Mouse (Mus musculus) CH12.LX (cell line): ENCODE data around the gene Pcnx4. TPM values are rescaled to one million over a fixed set of nuclear protein-coding genes. Genes with fewer than 3 reads are reported as not detected.
A peak's percentile ranks its signal among the peaks of the same experiment; 100 is the strongest.

Experiments
- DNase-seq: peaks from one replicate; pipeline ENCODE4 v3.0.0-alpha.2; 2013; ENCODE audit errors: extremely low read depth
- H3K27ac ChIP-seq: 2 replicates; pipeline ENCODE4 v1.5.1; 2012; ENCODE audit warnings: low read depth, mild to moderate bottlenecking, control low read depth, moderate library complexity; ENCODE audit not compliant: insufficient read depth
- H3K27me3 ChIP-seq: replicated peaks from 2 replicates; pipeline ENCODE3; 2012; ENCODE audit warnings: inconsistent platforms
- H3K36me3 ChIP-seq, 2 experiments: replicated peaks in 1 of 2; 2 replicates each; pipeline versions ENCODE3 to v1.6.1; 2012; ENCODE audit warnings: inconsistent platforms in 1 of 2, low read length in 1 of 2, mild to moderate bottlenecking in 1 of 2, mixed read lengths in 1 of 2, moderate library complexity in 1 of 2; ENCODE audit not compliant: control insufficient read depth in 1 of 2, insufficient read depth in 1 of 2
- H3K4me1 ChIP-seq, 2 experiments: 2 replicates each; pipeline ENCODE4 v1.6.1; 2012; ENCODE audit warnings: inconsistent platforms in 1 of 2, moderate library complexity in 1 of 2; ENCODE audit not compliant: insufficient read depth in 2 of 2, control insufficient read depth in 1 of 2
- H3K4me2 ChIP-seq: 2 replicates; pipeline ENCODE4 v1.6.1; 2012; ENCODE audit warnings: low read depth, mild to moderate bottlenecking, control low read depth; ENCODE audit not compliant: poor library complexity, insufficient read depth, severe bottlenecking
- H3K4me3 ChIP-seq, 3 experiments: fragments of 150-350 bp in 1 of 3; sonication (generic) in 1 of 3; replicated peaks in 1 of 3; 2 replicates each; pipeline versions ENCODE3 to v1.5.1; 2011 to 2012; ENCODE audit warnings: low read depth in 2 of 3, low read length in 2 of 3, mild to moderate bottlenecking in 2 of 3, moderate library complexity in 2 of 3, control low read depth in 1 of 3, improper control_type of control experiment in 1 of 3, inconsistent platforms in 1 of 3, mixed read lengths in 1 of 3; ENCODE audit not compliant: poor library complexity in 1 of 3
- H3K79me2 ChIP-seq: replicated peaks from 2 replicates; pipeline ENCODE4 v1.6.1; 2012; ENCODE audit warnings: mild to moderate bottlenecking, moderate library complexity; ENCODE audit not compliant: control insufficient read depth, poor library complexity, insufficient read depth, severe bottlenecking; ENCODE audit errors: extremely low read depth
- H3K9ac ChIP-seq: 2 replicates; pipeline ENCODE4 v1.6.1; 2012; ENCODE audit warnings: low read depth, mild to moderate bottlenecking, control low read depth, moderate library complexity; ENCODE audit not compliant: insufficient read depth
- H3K9me3 ChIP-seq: replicated peaks from 2 replicates; pipeline ENCODE3; 2012; ENCODE audit warnings: low read length, inconsistent platforms, mixed read lengths
- CHD1 ChIP-seq: IDR thresholded peaks from 2 replicates; pipeline ENCODE4 v1.6.1; 2012; ENCODE audit warnings: low read depth, low read length, improper control_type of control experiment, inconsistent platforms
- CHD2 ChIP-seq: IDR thresholded peaks from 2 replicates; pipeline ENCODE4 v1.6.1; 2011; ENCODE audit warnings: low read length, improper control_type of control experiment
- CTCF ChIP-seq, 2 experiments: IDR thresholded peaks in 1 of 2; conservative IDR thresholded peaks in 1 of 2; 2 replicates each; pipeline ENCODE4 v1.5.1; 2011 to 2012; ENCODE audit warnings: low read depth in 2 of 2, low read length in 2 of 2, improper control_type of control experiment in 1 of 2, inconsistent platforms in 1 of 2, mild to moderate bottlenecking in 1 of 2, moderate library complexity in 1 of 2
- ELF1 ChIP-seq: IDR thresholded peaks from 2 replicates; pipeline ENCODE4 v1.6.1; 2014; ENCODE audit warnings: low read depth, mild to moderate bottlenecking, inconsistent platforms, low read length, improper control_type of control experiment
- EP300 ChIP-seq: IDR thresholded peaks from 2 replicates; pipeline ENCODE4 v1.6.1; 2011; ENCODE audit warnings: low read length, improper control_type of control experiment
- ETS1 ChIP-seq: conservative IDR thresholded peaks from 2 replicates; pipeline ENCODE4 v1.6.1; 2012; ENCODE audit warnings: low read depth, mild to moderate bottlenecking, inconsistent platforms, low read length, improper control_type of control experiment, moderate library complexity
- HCFC1 ChIP-seq: IDR thresholded peaks from 2 replicates; pipeline ENCODE4 v1.6.1; 2012; ENCODE audit warnings: low read depth, mild to moderate bottlenecking, inconsistent platforms, low read length, improper control_type of control experiment
- IRF4 ChIP-seq: IDR thresholded peaks from 2 replicates; pipeline ENCODE4 v1.6.1; 2014; ENCODE audit warnings: low read depth, mild to moderate bottlenecking, inconsistent platforms, low read length, improper control_type of control experiment
- JUND ChIP-seq: conservative IDR thresholded peaks from 2 replicates; pipeline ENCODE4 v1.6.1; 2011; ENCODE audit warnings: low read depth, low read length, improper control_type of control experiment
- KAT2A ChIP-seq: IDR thresholded peaks from 2 replicates; pipeline ENCODE4 v1.6.1; 2012; ENCODE audit warnings: low read length, improper control_type of control experiment, inconsistent platforms; ENCODE audit not compliant: insufficient replicate concordance
- MAFK ChIP-seq: IDR thresholded peaks from 2 replicates; pipeline ENCODE4 v1.6.1; 2011; ENCODE audit warnings: low read length, improper control_type of control experiment; ENCODE audit not compliant: insufficient replicate concordance
- RAD21 ChIP-seq: IDR thresholded peaks from 2 replicates; pipeline ENCODE4 v1.6.1; 2011; ENCODE audit warnings: low read depth, mild to moderate bottlenecking, low read length, improper control_type of control experiment, moderate library complexity
- RCOR1 ChIP-seq: conservative IDR thresholded peaks from 2 replicates; pipeline ENCODE4 v1.6.1; 2012; ENCODE audit warnings: low read depth, mild to moderate bottlenecking, inconsistent platforms, low read length, improper control_type of control experiment
- SMC3 ChIP-seq: IDR thresholded peaks from 2 replicates; pipeline ENCODE4 v1.6.1; 2011; ENCODE audit warnings: low read depth, low read length, improper control_type of control experiment
- TBP ChIP-seq: conservative IDR thresholded peaks from 2 replicates; pipeline ENCODE4 v1.6.1; 2011; ENCODE audit warnings: low read depth, low read length, improper control_type of control experiment
- ZC3H11A ChIP-seq: IDR thresholded peaks from 2 replicates; pipeline ENCODE4 v1.6.1; 2012; ENCODE audit warnings: low read depth, mild to moderate bottlenecking, inconsistent platforms, low read length, improper control_type of control experiment
- ZKSCAN1 ChIP-seq: IDR thresholded peaks from 2 replicates; pipeline ENCODE4 v1.6.1; 2012; ENCODE audit warnings: low read depth, inconsistent platforms, low read length, improper control_type of control experiment, borderline replicate concordance
- ZNF384 ChIP-seq: IDR thresholded peaks from 2 replicates; pipeline ENCODE4 v1.6.1; 2012; ENCODE audit warnings: low read depth, low read length, improper control_type of control experiment, inconsistent platforms
- dilution Hi-C: fragments of 300-500 bp; cut with MboI; formaldehyde crosslinking; loops from 2 replicates; pipeline ENCODE4 v1.14.3; 2020; ENCODE audit warnings: low sequenced_read_pairs; ENCODE audit not compliant: extremely low pct_unique_long_range_greater_than_20kb, extremely low pct_ligation_motif_present
- in situ Hi-C: fragments of 300-500 bp; cut with MboI; formaldehyde crosslinking; loops from 3 replicates; pipeline ENCODE4 v1.14.3; 2019; ENCODE audit warnings: low sequenced_read_pairs, low pct_ligation_motif_present, low pct_unique_long_range_greater_than_20kb, mixed read lengths
- polyA plus RNA-seq: library from polyadenylated mRNA; unstranded; fragments of >175 nt; gene quantifications from 2 replicates; pipeline ENCODE4 v1.2.1, GENCODE M21; 2012; ENCODE audit warnings: low read depth; ENCODE audit not compliant: insufficient read length
- total RNA-seq, 2 experiments: library from RNA; depleted of rRNA; stranded (reverse); fragments of 300-350 nt in 1 of 2; fragments of >200 nt in 1 of 2; gene quantifications; 2 replicates each; pipeline ENCODE4 v1.2.3; 2012 to 2014

The Pcnx4 gene
- total and polyA plus RNA-seq, 3 experiments: 1.9 to 3.1 (median 2.1) TPM

- no peak for TF ChIP-seq ZNF384
- TF ChIP-seq TBP: no peak
- TF ChIP-seq SMC3: no peak
- no peak for TF ChIP-seq ZC3H11A
- TF ChIP-seq EP300: no peak
- H3K36me3 ChIP-seq: no peaks in the 10 kb centered on the region
- no peak overlapping the region for H3K4me2 ChIP-seq
- DNase-seq: no peak
- H3K9me3 ChIP-seq: no peaks in the 10 kb centered on the region
- no peak overlapping the region for H3K4me3 ChIP-seq
- in situ Hi-C loops: no loop called here
- peaks cover 0 to 1% of the 10 kb centered on the region in 2 experiments; a peak in 1 of 4 replicates for H3K4me1 ChIP-seq
- no peak overlapping the region for H3K27ac ChIP-seq
- H3K9ac ChIP-seq: no peak overlapping the region
- no peaks in the 10 kb centered on the region for H3K79me2 ChIP-seq
- no peaks in the 10 kb centered on the region for H3K27me3 ChIP-seq
- dilution Hi-C loops: no loop called here
Observed at GRCm38 (mm10) chr12:72519855-72520254, 16.3 kb upstream of the Pcnx4 start.

- no peak overlapping the region for H3K4me3 ChIP-seq
- H3K79me2 ChIP-seq: no peaks in the 10 kb centered on the region
- no peaks in the 10 kb centered on the region for H3K4me1 ChIP-seq
- H3K36me3 ChIP-seq: no peaks in the 10 kb centered on the region
- DNase-seq: peak; percentile 79
- no peak overlapping the region for H3K9ac ChIP-seq
- H3K4me2 ChIP-seq: no peak overlapping the region
- no peak overlapping the region for H3K27ac ChIP-seq
- no peaks in the 10 kb centered on the region for H3K9me3 ChIP-seq
- TF ChIP-seq CTCF (conservative IDR thresholded peaks at IDR 0.05 in 1 of 2, IDR thresholded peaks at IDR 0.05 in 1 of 2; ENCODE audit: low read depth in 2 of 2, low read length in 2 of 2) (peak; percentile 76 to 78), IRF4 (no peak), SMC3 (peak; percentile 61), ETS1 (no peak), RAD21 (peak; percentile 52)
- TF ChIP-seq, all 38 proteins: peak for 3
- dilution Hi-C loops: no loop called here
- no peaks in the 10 kb centered on the region for H3K27me3 ChIP-seq
- in situ Hi-C loops: no loop called here
Observed at GRCm38 (mm10) chr12:72520645-72521044, 15.5 kb upstream of the Pcnx4 start.

GRCm38 (mm10) chr12:72525588-72525987, 10.6 kb upstream of the Pcnx4 start:
- Histone ChIP-seq H3K4me3 (no peak overlapping the region), H3K27ac (no peak overlapping the region), H3K36me3 (no peaks in the 10 kb centered on the region), H3K27me3 (no peaks in the 10 kb centered on the region), H3K4me1 (no peaks in the 10 kb centered on the region), H3K9me3 (peaks cover 6% of the 10 kb centered on the region), H3K4me2 (no peak overlapping the region), H3K9ac (no peak overlapping the region), H3K79me2 (no peaks in the 10 kb centered on the region)
- no peak for DNase-seq
- dilution Hi-C loops (no loop called here), in situ Hi-C loops (loop anchor here (25.0 kb wide), 2 partner anchors 137 to 462 kb away; partner anchors contain the start of gene Dhrs7)
- TF ChIP-seq SMC3 (no peak), EP300 (no peak), HCFC1 (no peak), KAT2A (no peak), RCOR1 (no peak), ZKSCAN1 (no peak), ELF1 (no peak), RAD21 (no peak), MAFK (no peak), JUND (no peak), CTCF (conservative IDR thresholded peaks at IDR 0.05 in 1 of 2, IDR thresholded peaks at IDR 0.05 in 1 of 2; ENCODE audit: low read depth in 2 of 2, low read length in 2 of 2) (no peak), CHD1 (no peak), TBP (no peak), CHD2 (no peak)
